Mouse (Mus musculus) brain, embryonic 14.5 days (tissue): Measurements from ENCODE around the gene Tekt4.

Experiments used
- CTCF ChIP-seq: fragments of 200-500 bp; IDR thresholded peaks from 2 replicates; pipeline ENCODE4 v1.5.1; 2012; ENCODE audit warnings: inconsistent platforms, mild to moderate bottlenecking, moderate library complexity, borderline replicate concordance; ENCODE audit not compliant: insufficient read depth, insufficient read length; ENCODE audit errors: extremely low read depth
- POLR2A ChIP-seq: fragments of 200-500 bp; IDR thresholded peaks from 2 replicates; pipeline ENCODE4 v1.6.1; 2012; ENCODE audit warnings: mild to moderate bottlenecking, inconsistent platforms, borderline replicate concordance; ENCODE audit not compliant: poor library complexity, insufficient read depth, insufficient read length, severe bottlenecking; ENCODE audit errors: extremely low read depth

DNA sequence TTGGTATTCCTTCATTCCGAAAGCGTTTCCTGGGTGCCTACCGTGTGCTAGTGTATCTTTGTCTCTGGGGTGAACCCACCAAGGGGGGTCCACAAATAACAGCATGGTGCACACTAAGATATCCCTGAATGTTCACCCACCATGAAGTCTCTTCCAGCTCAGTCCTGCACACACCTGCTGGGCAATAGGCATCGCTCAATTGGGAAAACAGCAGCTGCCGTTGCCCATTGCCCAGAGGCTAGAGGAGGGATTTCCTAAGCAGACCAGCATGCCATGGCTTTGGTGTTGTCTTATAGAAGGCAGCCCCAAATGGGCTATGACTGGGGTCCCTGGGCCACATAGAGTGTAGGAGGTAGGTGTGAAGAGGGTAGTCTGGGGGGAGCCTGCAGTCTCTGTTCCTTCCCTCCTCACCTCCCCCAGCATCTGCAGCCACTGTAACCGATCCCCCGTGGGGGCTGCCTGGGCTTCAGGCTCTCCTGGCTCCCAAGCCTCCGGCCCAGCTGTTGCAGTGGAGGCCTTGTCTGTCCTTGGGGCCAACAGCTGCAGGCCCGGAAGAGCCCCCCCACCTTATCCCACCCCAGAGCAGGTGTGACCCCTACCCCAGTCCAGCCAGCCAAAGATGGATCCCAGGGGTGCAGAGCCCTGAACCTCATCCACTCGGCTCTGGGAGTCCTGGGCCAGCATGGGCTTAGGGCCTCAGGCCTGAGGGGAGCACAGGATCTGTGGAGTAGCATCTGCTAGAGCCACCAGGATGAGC, 55.8 kb downstream of the Tekt4 start:
- no peak for TF ChIP-seq POLR2A
- TF ChIP-seq CTCF: no peak
